Mouse (Mus musculus): ENCODE data around the gene Itpk1. TPM values are rescaled to one million over a fixed set of nuclear protein-coding genes. Genes with fewer than 3 reads are reported as not detected.

The Itpk1 gene
- polyA plus RNA-seq, 1 experiment = 126 TPM

- peak overlapping the region; percentile 98 for H3K4me3 ChIP-seq (ENCODE audit: insufficient read depth, low read depth, low read length)
- peak overlapping the region; percentile 75 for H3K27ac ChIP-seq (replicated peaks; ENCODE audit: low read depth, low read length)
- peaks cover 8% of the 10 kb centered on the region for H3K4me1 ChIP-seq (ENCODE audit: control insufficient read depth, insufficient read depth, insufficient read length, low read length)
Observed at GRCm38 (mm10) chr12:102703921-102704408, 765 bp downstream of the Itpk1 start.

- peak overlapping the region; percentile 98 for H3K4me3 ChIP-seq (ENCODE audit: insufficient read depth, low read depth, low read length)
- peaks cover 10% of the 10 kb centered on the region for H3K4me1 ChIP-seq (ENCODE audit: control insufficient read depth, insufficient read depth, insufficient read length, low read length)
- peak overlapping the region; percentile 75 for H3K27ac ChIP-seq (replicated peaks; ENCODE audit: low read depth, low read length)
Observed at GRCm38 (mm10) chr12:102703441-102703840, 1.3 kb downstream of the Itpk1 start.

- H3K27ac ChIP-seq (replicated peaks; ENCODE audit: low read depth, low read length) = peak overlapping the region; percentile 75
- peak overlapping the region; percentile 98 for H3K4me3 ChIP-seq (ENCODE audit: insufficient read depth, low read depth, low read length)
Observed at GRCm38 (mm10) chr12:102703111-102703412, 1.7 kb downstream of the Itpk1 start.

GRCm38 (mm10) chr12:102702356-102703110, 2.2 kb downstream of the Itpk1 start:
- Histone ChIP-seq H3K4me3 (ENCODE audit: insufficient read depth, low read depth, low read length) (peak overlapping the region; percentile 98), H3K4me1 (ENCODE audit: control insufficient read depth, insufficient read depth, insufficient read length, low read length) (peaks cover 11% of the 10 kb centered on the region), H3K27ac (replicated peaks; ENCODE audit: low read depth, low read length) (peak overlapping the region; percentile 75)

More at GRCm38 (mm10) chr12:102703111-102703412, 1.7 kb downstream of the Itpk1 start:
- H3K4me1 ChIP-seq (ENCODE audit: control insufficient read depth, insufficient read depth, insufficient read length, low read length) = peaks cover 10% of the 10 kb centered on the region

- Histone ChIP-seq H3K4me1 (ENCODE audit: control insufficient read depth, insufficient read depth, insufficient read length, low read length) (peaks cover 19% of the 10 kb centered on the region), H3K27ac (replicated peaks; ENCODE audit: low read depth, low read length) (peak overlapping the region; percentile 41)
Observed at GRCm38 (mm10) chr12:102701691-102702207, 3.0 kb downstream of the Itpk1 start.

GRCm38 (mm10) chr12:102700453-102700852, 4.3 kb downstream of the Itpk1 start:
- peaks cover 31% of the 10 kb centered on the region for H3K4me1 ChIP-seq (ENCODE audit: control insufficient read depth, insufficient read depth, insufficient read length, low read length)
- H3K4me3 ChIP-seq (ENCODE audit: insufficient read depth, low read depth, low read length) = no peak overlapping the region
- no peak overlapping the region for H3K27ac ChIP-seq (replicated peaks; ENCODE audit: low read depth, low read length)

More at GRCm38 (mm10) chr12:102701691-102702207, 3.0 kb downstream of the Itpk1 start:
- peak overlapping the region; percentile 98 for H3K4me3 ChIP-seq (ENCODE audit: insufficient read depth, low read depth, low read length)

- H3K4me1 ChIP-seq (ENCODE audit: control insufficient read depth, insufficient read depth, insufficient read length, low read length) = peaks cover 40% of the 10 kb centered on the region
- no peak overlapping the region for H3K27ac ChIP-seq (replicated peaks; ENCODE audit: low read depth, low read length)
- no peak overlapping the region for H3K4me3 ChIP-seq (ENCODE audit: insufficient read depth, low read depth, low read length)
Observed at GRCm38 (mm10) chr12:102699156-102699555, 5.6 kb downstream of the Itpk1 start.

GRCm38 (mm10) chr12:102698089-102698684, 6.5 kb downstream of the Itpk1 start:
- Histone ChIP-seq H3K4me1 (ENCODE audit: control insufficient read depth, insufficient read depth, insufficient read length, low read length) (peaks cover 49% of the 10 kb centered on the region), H3K27ac (replicated peaks; ENCODE audit: low read depth, low read length) (no peak overlapping the region), H3K4me3 (ENCODE audit: insufficient read depth, low read depth, low read length) (no peak overlapping the region)

- Histone ChIP-seq H3K4me3 (ENCODE audit: insufficient read depth, low read depth, low read length) (no peak overlapping the region), H3K27ac (replicated peaks; ENCODE audit: low read depth, low read length) (no peak overlapping the region), H3K4me1 (ENCODE audit: control insufficient read depth, insufficient read depth, insufficient read length, low read length) (peaks cover 55% of the 10 kb centered on the region)
Observed at GRCm38 (mm10) chr12:102697381-102697780, 7.3 kb downstream of the Itpk1 start.

- Histone ChIP-seq H3K27ac (replicated peaks; ENCODE audit: low read depth, low read length) (no peak overlapping the region), H3K4me1 (ENCODE audit: control insufficient read depth, insufficient read depth, insufficient read length, low read length) (peaks cover 61% of the 10 kb centered on the region), H3K4me3 (ENCODE audit: insufficient read depth, low read depth, low read length) (no peak overlapping the region)
Observed at GRCm38 (mm10) chr12:102696635-102697354, 7.9 kb downstream of the Itpk1 start.

- H3K4me1 ChIP-seq (ENCODE audit: control insufficient read depth, insufficient read depth, insufficient read length, low read length) = peaks cover 63% of the 10 kb centered on the region
- 0 out of 2 replicates have a peak overlapping the region, but pooled peaks have one; percentile 44 for H3K27ac ChIP-seq (replicated peaks; ENCODE audit: low read depth, low read length)
- H3K4me3 ChIP-seq (ENCODE audit: insufficient read depth, low read depth, low read length) = peak overlapping the region; percentile 24
Observed at GRCm38 (mm10) chr12:102695369-102696239, 9.1 kb downstream of the Itpk1 start.

GRCm38 (mm10) chr12:102691761-102692160, 13.0 kb downstream of the Itpk1 start:
- H3K4me3 ChIP-seq (ENCODE audit: insufficient read depth, low read depth, low read length) = no peak overlapping the region
- peaks cover 54% of the 10 kb centered on the region for H3K4me1 ChIP-seq (ENCODE audit: control insufficient read depth, insufficient read depth, insufficient read length, low read length)
- peak overlapping the region; percentile 65 for H3K27ac ChIP-seq (replicated peaks; ENCODE audit: low read depth, low read length)

- H3K27ac ChIP-seq (replicated peaks; ENCODE audit: low read depth, low read length) = peak overlapping the region; percentile 66
- H3K4me1 ChIP-seq (ENCODE audit: control insufficient read depth, insufficient read depth, insufficient read length, low read length) = peaks cover 50% of the 10 kb centered on the region
- H3K4me3 ChIP-seq (ENCODE audit: insufficient read depth, low read depth, low read length) = no peak overlapping the region
Observed at GRCm38 (mm10) chr12:102691180-102691579, 13.6 kb downstream of the Itpk1 start.

- Histone ChIP-seq H3K27ac (replicated peaks; ENCODE audit: low read depth, low read length) (peak overlapping the region; percentile 48), H3K4me1 (ENCODE audit: control insufficient read depth, insufficient read depth, insufficient read length, low read length) (peaks cover 48% of the 10 kb centered on the region), H3K4me3 (ENCODE audit: insufficient read depth, low read depth, low read length) (no peak overlapping the region)
Observed at GRCm38 (mm10) chr12:102689773-102690563, 14.8 kb downstream of the Itpk1 start.
